Mouse (Mus musculus) thymus, adult 2 months (tissue): Measurements from ENCODE around the gene Jhy. TPM values are rescaled to one million over a fixed set of nuclear protein-coding genes. Genes with fewer than 3 reads are reported as not detected.

Experiments
- DNase-seq: peaks from one replicate; pipeline ENCODE4 v3.0.0; 2021
- H3K27ac ChIP-seq: fragments of 200-500 bp; 2 replicates; pipeline ENCODE4 v1.5.1; 2012; ENCODE audit warnings: low read length, control low read depth; ENCODE audit not compliant: control insufficient read depth, insufficient read depth
- H3K27me3 ChIP-seq: fragments of 200-500 bp; 2 replicates; pipeline ENCODE4 v1.6.1; 2012; ENCODE audit warnings: mild to moderate bottlenecking, low read length, moderate library complexity, mixed read lengths; ENCODE audit not compliant: control insufficient read depth, insufficient read depth
- H3K36me3 ChIP-seq: fragments of 200-500 bp; 2 replicates; pipeline ENCODE4 v1.6.1; 2012; ENCODE audit warnings: mild to moderate bottlenecking, low read length, moderate library complexity; ENCODE audit not compliant: control insufficient read depth, insufficient read depth
- H3K4me1 ChIP-seq: fragments of 200-500 bp; replicated peaks from 2 replicates; pipeline ENCODE4 v1.6.1; 2012; ENCODE audit warnings: low read length; ENCODE audit not compliant: control insufficient read depth, insufficient read depth
- H3K4me3 ChIP-seq: fragments of 200-500 bp; 2 replicates; pipeline ENCODE4 v1.5.1; 2012; ENCODE audit warnings: mild to moderate bottlenecking, low read length, control low read depth, moderate library complexity; ENCODE audit not compliant: control insufficient read depth, insufficient read depth
- CTCF ChIP-seq: fragments of 200-500 bp; IDR thresholded peaks from 2 replicates; pipeline ENCODE4 v1.5.1; 2012; ENCODE audit warnings: mild to moderate bottlenecking, control low read depth, low read length, moderate library complexity, borderline replicate concordance; ENCODE audit not compliant: control insufficient read depth, poor library complexity, insufficient read depth; ENCODE audit errors: extremely low read depth
- POLR2A ChIP-seq: fragments of 200-500 bp; IDR thresholded peaks from 2 replicates; pipeline ENCODE4 v1.6.1; 2012; ENCODE audit warnings: mild to moderate bottlenecking, low read length, control low read depth, moderate library complexity; ENCODE audit not compliant: control insufficient read depth, poor library complexity, insufficient read depth; ENCODE audit errors: extremely low read depth
- WGBS: fragments of 180-500 bp; shearing (Covaris S2); methylation state at CpG from one replicate; pipeline ENCODE4 v1.1.7; 2018; 5-methylcytosine and 5-hydroxymethylcytosine counted together
- polyA plus RNA-seq: library from polyadenylated mRNA; depleted of rRNA; stranded (reverse); fragments of >200 nt; gene quantifications from 2 replicates; pipeline ENCODE4 v1.2.3, GENCODE M21; 2012

Jhy gene
- polyA plus RNA-seq, 1 experiment, result not detected

- DNase-seq, result no peak
- WGBS, result 88% methylated on average over 6 of the region's 6 CpGs
- H3K4me1 ChIP-seq, result no peaks in the 10 kb centered on the region
- no peaks in the 10 kb centered on the region for H3K36me3 ChIP-seq
- TF ChIP-seq CTCF, result no peak
- TF ChIP-seq POLR2A, result no peak
- no peaks in the 10 kb centered on the region for H3K27me3 ChIP-seq
- no peak overlapping the region for H3K4me3 ChIP-seq
- H3K27ac ChIP-seq, result no peak overlapping the region
Measured at GRCm38 (mm10) chr9:40892456-40892855, 71.5 kb downstream of the Jhy start.

- TF ChIP-seq CTCF, result no peak
- no peak for TF ChIP-seq POLR2A
- Histone ChIP-seq H3K36me3 (no peaks in the 10 kb centered on the region), H3K27me3 (no peaks in the 10 kb centered on the region), H3K4me3 (no peak overlapping the region), H3K4me1 (no peaks in the 10 kb centered on the region), H3K27ac (no peak overlapping the region)
- no peak for DNase-seq
- 59% methylated on average over 12 of the region's 12 CpGs for WGBS
Measured at GRCm38 (mm10) chr9:40889389-40889788, 74.5 kb downstream of the Jhy start.

DNA sequence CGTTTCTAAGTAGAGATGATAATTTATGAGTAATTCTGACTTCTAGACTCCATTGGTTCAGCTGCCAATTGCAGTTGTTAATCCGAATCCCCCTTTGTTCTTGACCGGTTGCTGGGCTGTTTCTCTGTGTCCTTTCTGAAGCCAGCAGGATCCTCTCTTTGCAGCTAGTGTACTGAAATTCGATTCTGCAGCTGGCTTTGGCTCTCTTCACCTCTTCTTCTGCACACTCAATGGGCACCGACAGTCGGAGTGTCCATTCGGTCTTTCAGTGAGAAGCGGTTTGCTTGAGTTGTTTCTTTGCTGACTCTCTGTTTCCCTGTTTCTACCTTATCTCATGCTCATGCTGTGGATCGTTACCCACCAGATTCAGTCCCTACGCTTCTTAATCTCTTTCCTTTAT, 78.2 kb downstream of the Jhy start:
- no peaks in the 10 kb centered on the region for H3K4me1 ChIP-seq
- WGBS, result 65% methylated on average over 10 of the region's 10 CpGs
- TF ChIP-seq POLR2A, result no peak
- no peak for TF ChIP-seq CTCF
- H3K36me3 ChIP-seq, result no peaks in the 10 kb centered on the region
- no peak for DNase-seq
- H3K4me3 ChIP-seq, result no peak overlapping the region
- H3K27me3 ChIP-seq, result no peaks in the 10 kb centered on the region
- no peak overlapping the region for H3K27ac ChIP-seq

GRCm38 (mm10) chr9:40878998-40879397, 84.9 kb downstream of the Jhy start:
- TF ChIP-seq CTCF (no peak), POLR2A (no peak)
- 14% methylated on average over 14 of the region's 14 CpGs for WGBS
- H3K36me3 ChIP-seq, result no peaks in the 10 kb centered on the region
- H3K27me3 ChIP-seq, result peaks cover 11% of the 10 kb centered on the region; the same call in 1 of the 2 replicates
- H3K27ac ChIP-seq, result no peak overlapping the region
- no peaks in the 10 kb centered on the region for H3K4me1 ChIP-seq
- no peak overlapping the region for H3K4me3 ChIP-seq
- DNase-seq, result no peak

- no peak for TF ChIP-seq POLR2A
- no peak for TF ChIP-seq CTCF
- no peak for DNase-seq
- Histone ChIP-seq H3K27ac (no peak overlapping the region), H3K4me1 (no peaks in the 10 kb centered on the region), H3K36me3 (no peaks in the 10 kb centered on the region), H3K4me3 (no peak overlapping the region), H3K27me3 (peaks cover 11% of the 10 kb centered on the region; the same call in 1 of the 2 replicates)
- 8% methylated on average over 32 of the region's 32 CpGs for WGBS
Measured at GRCm38 (mm10) chr9:40878291-40878945, 85.5 kb downstream of the Jhy start.

GRCm38 (mm10) chr9:40877881-40878235, 86.1 kb downstream of the Jhy start:
- Histone ChIP-seq H3K27ac (no peak overlapping the region), H3K36me3 (no peaks in the 10 kb centered on the region), H3K27me3 (peaks cover 11% of the 10 kb centered on the region; the same call in 1 of the 2 replicates), H3K4me3 (no peak overlapping the region), H3K4me1 (no peaks in the 10 kb centered on the region)
- TF ChIP-seq POLR2A (no peak), CTCF (no peak)
- no peak for DNase-seq
- WGBS, result 6% methylated on average over 29 of the region's 29 CpGs
